Mouse (Mus musculus): Measurements from ENCODE around the gene Lrrc4c.

DNA sequence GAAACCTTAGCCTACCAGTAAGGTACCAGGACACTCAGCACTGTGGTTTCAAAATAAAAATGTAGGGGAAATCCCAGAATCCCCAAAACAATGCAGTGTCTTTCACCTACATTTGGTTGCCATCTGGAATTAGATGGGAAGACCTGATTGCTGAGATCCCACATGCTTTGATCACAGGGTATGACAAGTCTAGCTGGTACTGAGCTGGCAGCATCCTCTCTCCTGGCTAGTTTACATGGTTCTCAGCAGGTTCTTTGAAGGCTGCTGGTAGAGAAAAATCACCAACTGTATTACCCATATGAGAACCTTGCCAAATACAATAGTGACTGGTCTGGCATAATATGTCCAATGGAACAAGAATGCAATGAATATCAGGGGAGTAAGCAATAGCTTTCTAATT lies 405.4 kb downstream of the Lrrc4c start:
- TF ChIP-seq CTCF (IDR thresholded peaks at IDR 0.05; ENCODE audit: insufficient read depth, low read length), result no peak
- no peak for TF ChIP-seq POLR2A (IDR thresholded peaks at IDR 0.05; ENCODE audit: borderline replicate concordance, extremely low read depth, low read depth, low read length)
